Mouse (Mus musculus) olfactory bulb, adult 2 months (tissue): ENCODE measurements at regions not wholly inside any gene's neighbourhood (a gene's known extent, or its start where the extent isn't known, plus 50 kb on each side); places are given as distances from the start of the nearest gene placed in this dataset.

Experiments used
- CTCF ChIP-seq: fragments of 200-500 bp; IDR thresholded peaks from 2 replicates; pipeline ENCODE4 v1.5.1; 2012; ENCODE audit warnings: low read depth, mild to moderate bottlenecking, low read length, moderate library complexity; ENCODE audit not compliant: insufficient read depth
- POLR2A ChIP-seq: fragments of 200-500 bp; IDR thresholded peaks from 2 replicates; pipeline ENCODE4 v1.6.1; 2012; ENCODE audit warnings: mild to moderate bottlenecking, low read depth, low read length, moderate library complexity; ENCODE audit not compliant: insufficient read depth

- TF ChIP-seq POLR2A (no peak), CTCF (no peak)
Measured at GRCm38 (mm10) chr14:72004371-72004770, 487.3 kb downstream of the Gm9195 start.
